Mouse (Mus musculus) urinary bladder, postnatal 4 days (tissue): ENCODE data around the gene Spin2-ps6.
"Not testable (repeated sequence)": the region's sequence is repeated elsewhere in the genome, so short reads cannot be mapped to it uniquely, and the experiment has no call there.

Source experiments
- DNase-seq, 2 experiments: peaks; one replicate each; pipeline ENCODE4 v3.0.0; 2021 to 2022; ENCODE audit warnings: low spot score in 2 of 2

The Spin2-ps6 gene

GRCm38 (mm10) chrX:33234569-33234968 lies at the start of gene Spin2-ps6:
TSS of gene Spin2-ps6 (plus strand) at chrX:33234869.
- DNase-seq = not testable (repeated sequence)
